Mouse (Mus musculus) liver, adult 2 months (tissue): ENCODE measurements around the gene C1ql4.

ENCODE experiments used
- CTCF ChIP-seq: fragments of 200-500 bp; IDR thresholded peaks from 2 replicates; pipeline ENCODE4 v1.5.1; 2011; ENCODE audit warnings: low read depth, low read length, control low read depth
- POLR2A ChIP-seq: fragments of 200-500 bp; IDR thresholded peaks from 2 replicates; pipeline ENCODE4 v1.6.1; 2011; ENCODE audit warnings: low read length, control low read depth; ENCODE audit not compliant: insufficient read depth; ENCODE audit errors: extremely low read depth

DNA sequence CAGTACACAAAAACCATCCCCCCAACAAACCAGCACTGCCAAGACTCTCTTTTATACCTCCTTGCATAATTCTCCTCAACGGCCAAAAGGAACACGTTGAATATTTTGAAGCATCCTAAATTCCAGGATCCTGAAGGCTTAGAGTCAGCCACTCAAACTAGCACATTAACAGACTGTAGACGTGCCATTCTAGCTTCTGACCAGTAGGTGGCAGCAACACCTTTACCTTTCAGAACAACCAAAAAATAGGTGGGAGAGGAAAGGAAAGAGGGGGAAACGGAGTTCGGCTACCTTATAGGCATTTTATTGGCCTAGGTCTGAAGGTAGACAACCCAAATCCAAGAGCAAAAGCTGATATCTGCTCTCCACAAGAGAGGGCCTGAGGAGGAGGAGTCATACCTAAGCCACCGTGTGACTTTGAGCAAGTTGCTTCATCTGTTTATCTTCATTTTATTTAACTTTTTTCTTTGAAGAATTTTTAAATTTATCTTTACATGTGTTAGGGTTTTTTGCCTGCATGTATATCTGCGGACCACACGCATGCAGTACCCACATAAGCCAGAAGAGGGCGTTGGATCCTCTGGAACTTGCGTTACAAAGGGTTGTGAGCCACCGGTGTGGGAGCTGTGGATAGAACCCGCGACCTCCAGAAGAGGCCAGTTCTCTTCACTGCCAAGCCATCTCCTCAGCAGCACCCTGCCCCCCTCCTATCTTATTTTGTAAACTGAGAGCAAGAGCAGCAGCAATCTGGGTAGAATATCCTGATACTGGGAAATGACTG, 38.0 kb downstream of the C1ql4 start:
- peak; percentile 69 for TF ChIP-seq CTCF
- no peak for TF ChIP-seq POLR2A
